Mouse (Mus musculus) heart, postnatal 0 days (tissue): Measurements from ENCODE around the gene Zfp39. TPM values are rescaled to one million over a fixed set of nuclear protein-coding genes. Genes with fewer than 3 reads are reported as not detected.

Experiments used
- ATAC-seq: fragments of 200-750 bp; cut with Nextera tagmentation; 2 replicates; pipeline ENCODE4 v1.8.0; 2017; ENCODE audit warnings: low read depth, moderate number of reproducible peaks, moderate library complexity; ENCODE audit not compliant: insufficient read depth
- DNase-seq: peaks from one replicate; pipeline ENCODE4 v3.0.0-alpha.2; 2016; ENCODE audit warnings: low spot score
- H3K27ac ChIP-seq: fragments of 300-500 bp; sonication (generic); 2 replicates; pipeline ENCODE4 v1.5.1; 2014; ENCODE audit warnings: low read depth, mild to moderate bottlenecking
- H3K27me3 ChIP-seq: fragments of 300-500 bp; sonication (generic); 2 replicates; pipeline ENCODE4 v1.6.1; 2014; ENCODE audit warnings: low read length, mixed read lengths; ENCODE audit not compliant: control insufficient read depth, insufficient read depth
- H3K36me3 ChIP-seq: fragments of 300-500 bp; sonication (generic); replicated peaks from 2 replicates; pipeline ENCODE4 v1.6.1; 2014; ENCODE audit warnings: low read length, mixed read lengths; ENCODE audit not compliant: control insufficient read depth, insufficient read depth
- H3K4me1 ChIP-seq: fragments of 300-500 bp; sonication (generic); 2 replicates; pipeline ENCODE4 v1.6.1; 2014; ENCODE audit warnings: antibody characterized with exemption; ENCODE audit not compliant: control insufficient read depth, insufficient read depth
- H3K4me2 ChIP-seq: fragments of 300-500 bp; sonication (generic); 2 replicates; pipeline ENCODE4 v1.6.1; 2014; ENCODE audit warnings: low read depth, mild to moderate bottlenecking, low read length, moderate library complexity
- H3K4me3 ChIP-seq: fragments of 300-500 bp; sonication (generic); 2 replicates; pipeline ENCODE4 v1.5.1; 2014; ENCODE audit warnings: low read depth, low read length
- H3K9ac ChIP-seq: fragments of 300-500 bp; sonication (generic); replicated peaks from 2 replicates; pipeline ENCODE4 v1.6.1; 2014; ENCODE audit warnings: low read depth, low read length, mixed read lengths
- H3K9me3 ChIP-seq: fragments of 300-500 bp; sonication (generic); replicated peaks from 2 replicates; pipeline ENCODE4 v1.6.1; 2016; ENCODE audit warnings: low read length; ENCODE audit not compliant: control insufficient read depth
- CTCF ChIP-seq: IDR thresholded peaks from 2 replicates; pipeline ENCODE4 v1.5.1; 2016; ENCODE audit warnings: antibody characterized with exemption, control low read depth, low read depth
- EP300 ChIP-seq: IDR thresholded peaks from 2 replicates; pipeline ENCODE4 v1.6.1; 2016; ENCODE audit warnings: antibody characterized with exemption, low read depth
- WGBS: fragments of 180-500 bp; shearing (Covaris S2); extraction: QIAGEN DNeasy Blood & Tissue Kit; methylation state at CpG from one replicate; pipeline ENCODE4 v1.1.7; 2014; 5-methylcytosine and 5-hydroxymethylcytosine counted together
- polyA plus RNA-seq: library from polyadenylated mRNA; unstranded; fragments of >200 nt; fragmentation: Nextera tagmentation; extraction: Ambion mirVana; gene quantifications from 2 replicates; pipeline ENCODE4 v1.2.1, GENCODE M21; 2015
- total RNA-seq: library from RNA; depleted of rRNA; stranded (reverse); fragments of >200 nt; gene quantifications from 2 replicates; pipeline ENCODE4 v1.2.3, GENCODE M21; 2014; ENCODE audit warnings: low replicate concordance

Gene Zfp39
- total and polyA plus RNA-seq, 2 experiments from 2014 or later = 2.2 to 6.6 TPM

DNA sequence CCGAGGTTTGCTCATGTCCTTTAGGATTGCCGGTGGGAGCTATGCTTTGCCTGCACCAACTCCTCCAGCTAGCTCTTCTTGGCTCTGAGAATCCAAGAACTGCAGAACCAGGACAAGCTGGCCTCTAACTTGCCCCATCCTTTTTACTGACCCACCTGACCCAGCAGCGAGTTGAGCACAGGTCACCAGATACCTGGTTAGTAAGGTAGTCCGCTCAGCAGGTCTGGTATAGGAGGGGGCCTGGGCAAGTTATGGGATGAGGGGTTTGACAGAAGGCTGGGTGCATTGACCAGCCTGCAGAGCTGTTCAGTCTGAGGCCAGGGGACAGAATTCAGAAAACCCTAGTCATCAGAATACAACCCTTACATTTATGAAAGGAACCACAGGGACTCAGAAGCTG, 25.0 kb upstream of the Zfp39 start:
- Histone ChIP-seq H3K4me2 (no peak overlapping the region), H3K4me1 (peaks cover 4% of the 10 kb centered on the region; the same call in 1 of the 2 replicates), H3K4me3 (no peak overlapping the region), H3K9ac (no peak overlapping the region), H3K27me3 (no peaks in the 10 kb centered on the region), H3K36me3 (peaks cover 28% of the 10 kb centered on the region), H3K27ac (no peak overlapping the region), H3K9me3 (no peaks in the 10 kb centered on the region)
- ATAC-seq = no peak
- TF ChIP-seq CTCF = no peak
- TF ChIP-seq EP300 = no peak
- DNase-seq = no peak
- WGBS = 74% methylated on average over 3 of the region's 4 CpGs

DNA sequence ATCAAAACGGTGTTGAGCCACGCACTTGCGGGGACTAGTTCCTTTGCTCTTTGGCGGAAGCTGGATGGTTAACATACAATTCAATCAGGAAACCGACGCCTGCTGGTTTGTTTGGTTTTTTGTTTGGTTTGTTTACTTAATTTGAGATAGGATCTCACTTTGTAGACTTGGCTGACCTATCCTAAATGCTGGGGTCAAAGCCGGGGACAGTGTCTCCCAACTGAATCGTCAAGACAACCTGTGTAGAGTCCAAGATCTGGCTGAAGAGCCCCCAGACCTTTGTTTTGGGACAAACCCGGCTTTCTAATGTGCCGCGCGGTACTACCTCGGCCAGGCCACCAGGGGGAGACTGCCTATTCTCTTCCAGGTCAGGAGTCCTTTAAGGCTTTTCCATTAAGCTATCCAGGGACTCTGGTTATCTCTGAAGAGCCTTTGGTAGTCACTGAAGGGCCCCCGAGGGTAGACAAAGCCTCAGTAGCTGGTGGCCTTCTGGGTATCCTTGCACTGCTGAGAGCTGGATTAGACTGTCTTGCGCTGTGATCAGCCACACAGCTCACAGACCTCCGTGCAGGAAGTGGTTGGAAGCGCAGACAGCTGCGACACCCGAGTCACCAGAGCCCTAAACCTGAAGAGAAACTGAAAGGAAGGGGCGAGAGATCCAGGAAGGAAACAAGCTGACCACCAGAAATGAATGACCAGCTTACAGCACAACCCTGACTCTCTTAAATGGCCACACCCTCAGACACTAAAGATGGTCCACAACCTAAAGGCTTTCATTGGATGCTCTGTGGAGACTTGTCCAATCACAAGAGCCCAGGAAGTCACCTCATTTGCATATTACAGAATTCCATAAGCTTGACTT, 24.0 kb upstream of the Zfp39 start:
- no peaks in the 10 kb centered on the region for H3K9me3 ChIP-seq
- H3K4me1 ChIP-seq = peaks cover 4% of the 10 kb centered on the region; the same call in 1 of the 2 replicates
- WGBS = 22% methylated on average over 20 of the region's 20 CpGs
- H3K9ac ChIP-seq = peak overlapping the region; percentile 50; the same call in 1 of the 2 replicates
- ATAC-seq = peak; percentile 86
- TF ChIP-seq CTCF (peak; percentile 81), EP300 (no peak)
- DNase-seq = peak; percentile 80
- H3K4me2 ChIP-seq = peak overlapping the region; percentile 61
- H3K4me3 ChIP-seq = peak overlapping the region; percentile 48
- H3K27ac ChIP-seq = peak overlapping the region; percentile 84
- H3K36me3 ChIP-seq = peaks cover 18% of the 10 kb centered on the region
- H3K27me3 ChIP-seq = no peaks in the 10 kb centered on the region

DNA sequence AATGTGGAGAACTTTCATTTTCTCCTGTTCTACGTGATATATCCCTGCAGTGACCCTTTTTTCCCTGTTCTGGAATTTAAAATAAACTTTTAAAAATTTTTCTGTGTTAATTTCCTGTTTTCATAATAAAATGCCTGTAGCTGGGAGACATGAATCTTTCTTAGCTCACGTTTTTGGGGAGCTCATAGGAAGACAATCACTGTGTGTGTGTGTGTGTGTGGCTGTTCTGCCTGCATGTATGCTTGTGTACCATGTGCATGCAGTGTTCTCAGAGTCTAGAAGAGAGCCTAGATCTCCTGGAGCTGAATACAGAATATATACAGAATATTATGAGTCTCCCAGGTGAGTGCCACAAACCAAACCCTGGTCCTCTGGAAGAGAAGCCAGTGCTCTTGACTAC, 23.0 kb upstream of the Zfp39 start:
- Histone ChIP-seq H3K27ac (no peak overlapping the region), H3K4me2 (no peak overlapping the region), H3K4me1 (peaks cover 4% of the 10 kb centered on the region; the same call in 1 of the 2 replicates), H3K9ac (no peak overlapping the region), H3K4me3 (no peak overlapping the region), H3K27me3 (no peaks in the 10 kb centered on the region), H3K36me3 (peaks cover 8% of the 10 kb centered on the region), H3K9me3 (no peaks in the 10 kb centered on the region)
- ATAC-seq (no peak), DNase-seq (no peak)
- WGBS = 71% methylated on average over 2 of the region's 2 CpGs
- TF ChIP-seq EP300 = no peak
- no peak for TF ChIP-seq CTCF

DNA sequence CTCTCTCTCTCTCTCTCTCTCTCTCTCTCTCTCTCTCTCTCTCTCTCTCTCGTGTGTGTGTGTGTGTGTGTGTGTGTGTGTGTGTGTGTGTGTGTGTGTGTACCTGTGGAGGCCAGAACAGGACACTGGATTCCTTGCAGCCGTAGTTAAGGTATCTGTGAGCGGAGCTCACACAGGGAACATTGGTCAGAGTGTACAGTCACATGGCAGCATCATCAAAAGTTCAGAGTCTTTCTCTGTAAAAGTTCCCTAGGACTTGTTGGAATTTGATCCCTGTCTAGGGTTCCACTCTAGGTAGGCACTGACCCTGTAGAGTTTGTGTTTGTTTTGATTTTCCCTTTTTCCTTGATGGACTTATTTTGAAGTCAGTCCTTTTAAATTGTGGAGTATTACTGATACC, 22.6 kb upstream of the Zfp39 start:
- ATAC-seq = no peak
- no peaks in the 10 kb centered on the region for H3K27me3 ChIP-seq
- H3K9me3 ChIP-seq = no peaks in the 10 kb centered on the region
- DNase-seq = no peak
- H3K27ac ChIP-seq = no peak overlapping the region
- no peak overlapping the region for H3K4me3 ChIP-seq
- H3K4me1 ChIP-seq = peaks cover 4% of the 10 kb centered on the region; the same call in 1 of the 2 replicates
- whole genome bisulfite sequencing = 86% methylated on average over 2 of the region's 3 CpGs
- TF ChIP-seq CTCF (no peak), EP300 (no peak)
- no peak overlapping the region for H3K9ac ChIP-seq
- peaks cover 4% of the 10 kb centered on the region for H3K36me3 ChIP-seq
- H3K4me2 ChIP-seq = no peak overlapping the region

DNA sequence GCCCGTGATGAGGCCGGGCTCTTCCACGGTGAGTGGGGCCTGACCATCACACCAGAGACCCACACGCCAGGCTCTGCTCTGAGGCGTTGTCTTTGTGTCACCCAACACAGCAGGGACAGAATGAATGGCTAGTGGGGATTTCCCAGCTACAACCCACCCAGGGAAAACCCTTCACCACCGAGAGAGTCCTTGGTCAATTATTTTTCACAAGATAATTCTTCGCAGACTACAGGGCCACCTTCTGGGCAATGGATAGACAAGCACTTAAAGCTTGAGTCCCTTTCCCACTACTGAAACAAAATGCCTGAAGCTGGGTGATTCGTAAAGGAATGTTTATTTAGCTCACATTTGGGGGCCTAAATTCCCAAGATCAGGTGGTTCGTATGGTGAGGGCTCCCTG, 18.4 kb upstream of the Zfp39 start:
- Histone ChIP-seq H3K4me3 (no peak overlapping the region), H3K9me3 (no peaks in the 10 kb centered on the region), H3K4me2 (no peak overlapping the region), H3K36me3 (no peaks in the 10 kb centered on the region), H3K4me1 (no peaks in the 10 kb centered on the region), H3K27me3 (no peaks in the 10 kb centered on the region), H3K27ac (no peak overlapping the region), H3K9ac (no peak overlapping the region)
- 77% methylated on average over 9 of the region's 9 CpGs for WGBS
- DNase-seq = no peak
- ATAC-seq = no peak
- TF ChIP-seq CTCF (no peak), EP300 (no peak)

DNA sequence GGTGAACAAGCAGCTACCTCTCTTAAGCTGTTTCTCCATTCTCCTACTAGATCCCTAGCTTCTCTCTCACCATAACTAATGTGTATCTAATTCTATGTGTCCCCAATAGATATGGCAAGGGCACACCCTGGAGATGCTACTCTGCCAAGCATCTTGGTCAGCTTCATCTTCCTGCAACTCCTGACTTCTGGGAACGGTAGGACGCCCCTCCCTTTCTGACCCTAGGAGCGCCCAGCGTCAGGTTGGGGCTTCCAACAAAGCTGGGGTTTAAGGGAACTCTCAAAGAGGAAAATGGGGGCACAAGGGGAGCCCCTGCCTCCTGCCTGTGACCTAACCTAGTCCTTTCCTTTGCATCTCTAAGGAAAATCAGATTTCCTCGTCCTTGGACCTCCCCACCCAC, 14.7 kb upstream of the Zfp39 start:
- no peaks in the 10 kb centered on the region for H3K4me1 ChIP-seq
- H3K27ac ChIP-seq = no peak overlapping the region
- no peak overlapping the region for H3K4me2 ChIP-seq
- no peak overlapping the region for H3K4me3 ChIP-seq
- H3K9ac ChIP-seq = no peak overlapping the region
- no peaks in the 10 kb centered on the region for H3K9me3 ChIP-seq
- whole genome bisulfite sequencing = 63% methylated on average over 5 of the region's 5 CpGs
- no peaks in the 10 kb centered on the region for H3K36me3 ChIP-seq
- ATAC-seq (no peak), DNase-seq (no peak)
- TF ChIP-seq CTCF = no peak
- no peak for TF ChIP-seq EP300
- H3K27me3 ChIP-seq = no peaks in the 10 kb centered on the region
